Mouse (Mus musculus) hindbrain, embryonic 15.5 days (tissue): ENCODE measurements around the gene Pfkfb1. TPM values are rescaled to one million over a fixed set of nuclear protein-coding genes. Genes with fewer than 3 reads are reported as not detected.

ENCODE experiments used
- ATAC-seq: fragments of 200-750 bp; cut with Nextera tagmentation; 2 replicates; pipeline ENCODE4 v1.8.0; 2017; ENCODE audit warnings: low read depth, moderate number of reproducible peaks, moderate TSS enrichment; ENCODE audit not compliant: low FRiP score
- H3K27ac ChIP-seq: fragments of 300-500 bp; sonication (generic); replicated peaks from 2 replicates; pipeline ENCODE4 v1.5.1; 2015; ENCODE audit warnings: mild to moderate bottlenecking, inconsistent platforms
- H3K27me3 ChIP-seq: fragments of 300-500 bp; sonication (generic); 2 replicates; pipeline ENCODE4 v1.6.1; 2015; ENCODE audit warnings: control low read depth, inconsistent platforms
- H3K36me3 ChIP-seq: fragments of 300-500 bp; sonication (generic); 2 replicates; pipeline ENCODE4 v1.6.1; 2015; ENCODE audit warnings: control low read depth, inconsistent platforms
- H3K4me1 ChIP-seq: fragments of 300-500 bp; sonication (generic); replicated peaks from 2 replicates; pipeline ENCODE4 v1.6.1; 2015; ENCODE audit warnings: control low read depth, inconsistent platforms
- H3K4me2 ChIP-seq: fragments of 300-500 bp; sonication (generic); 2 replicates; pipeline ENCODE4 v1.6.1; 2015; ENCODE audit warnings: moderate library complexity, mild to moderate bottlenecking, inconsistent platforms
- H3K4me3 ChIP-seq: fragments of 300-500 bp; sonication (generic); 2 replicates; pipeline ENCODE4 v1.5.1; 2015; ENCODE audit warnings: mild to moderate bottlenecking, inconsistent platforms
- H3K9ac ChIP-seq: fragments of 300-500 bp; sonication (generic); 2 replicates; pipeline ENCODE4 v1.6.1; 2015; ENCODE audit warnings: inconsistent platforms
- H3K9me3 ChIP-seq: fragments of 300-500 bp; sonication (generic); 2 replicates; pipeline ENCODE4 v1.6.1; 2016; ENCODE audit warnings: control low read depth, inconsistent platforms
- WGBS: fragments of 180-500 bp; shearing (Covaris S2); methylation state at CpG from one replicate; pipeline ENCODE4 v1.1.7; 2015; 5-methylcytosine and 5-hydroxymethylcytosine counted together
- polyA plus RNA-seq: library from polyadenylated mRNA; unstranded; fragments of >200 nt; fragmentation: Nextera tagmentation; extraction: Ambion mirVana; gene quantifications from 2 replicates; pipeline ENCODE4 v1.2.1, GENCODE M21; 2015

The Pfkfb1 gene
- polyA plus RNA-seq, 1 experiment from 2014 or later: 5.1 TPM

DNA sequence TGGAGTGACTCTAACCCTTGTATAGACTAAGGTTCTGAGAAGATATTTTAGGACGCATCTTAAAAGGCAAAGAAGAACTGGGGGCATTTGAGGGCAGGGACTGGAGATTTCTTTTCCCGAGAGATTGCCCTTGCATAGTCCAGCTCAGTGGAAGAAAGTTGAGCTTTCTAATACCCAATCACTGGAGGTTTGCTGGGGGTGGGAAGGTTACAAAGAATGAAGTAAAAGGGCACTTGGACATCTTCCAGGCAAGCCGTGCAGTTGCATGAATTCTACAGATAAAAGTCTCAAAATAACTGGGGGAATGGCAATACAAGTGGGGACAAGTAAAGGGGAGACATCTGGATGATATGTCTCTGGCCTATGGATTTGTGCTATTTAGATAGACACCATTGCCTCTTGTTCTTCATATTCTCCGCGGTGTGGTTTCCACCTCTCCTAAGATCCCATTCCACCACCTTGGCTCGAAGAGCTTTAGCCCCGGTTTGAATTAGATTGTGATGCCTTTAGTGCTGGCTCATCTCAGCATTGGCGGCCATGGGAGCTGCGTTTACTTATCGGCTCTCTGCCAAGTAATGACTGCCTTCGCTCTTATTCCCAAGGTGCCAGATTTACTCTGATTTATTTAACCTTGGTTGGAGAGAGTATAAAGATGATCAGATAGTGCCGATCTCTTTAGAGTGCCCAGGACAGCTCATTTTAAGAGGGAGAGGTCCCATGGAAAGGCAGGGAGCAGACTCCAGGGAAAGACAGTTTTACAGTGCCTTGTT, 5.4 kb downstream of the Pfkfb1 start:
- no peaks in the 10 kb centered on the region for H3K9me3 ChIP-seq
- H3K4me2 ChIP-seq: no peak overlapping the region
- no peak for ATAC-seq
- H3K9ac ChIP-seq: no peak overlapping the region
- H3K27ac ChIP-seq: no peak overlapping the region
- no peaks in the 10 kb centered on the region for H3K4me1 ChIP-seq
- H3K4me3 ChIP-seq: no peak overlapping the region
- WGBS: 88% methylated on average over 12 of the region's 12 CpGs
- no peaks in the 10 kb centered on the region for H3K27me3 ChIP-seq
- no peaks in the 10 kb centered on the region for H3K36me3 ChIP-seq

GRCm38 (mm10) chrX:150594176-150594575, 6.1 kb downstream of the Pfkfb1 start:
- ATAC-seq: no peak
- WGBS: 90% methylated on average over 3 of the region's 3 CpGs

GRCm38 (mm10) chrX:150595016-150595760, 7.2 kb downstream of the Pfkfb1 start:
- H3K4me1 ChIP-seq: no peaks in the 10 kb centered on the region
- no peaks in the 10 kb centered on the region for H3K27me3 ChIP-seq
- H3K27ac ChIP-seq: no peak overlapping the region
- H3K9ac ChIP-seq: no peak overlapping the region
- ATAC-seq: no peak
- 90% methylated on average over 9 of the region's 9 CpGs for WGBS
- H3K36me3 ChIP-seq: no peaks in the 10 kb centered on the region
- H3K4me2 ChIP-seq: no peak overlapping the region
- no peaks in the 10 kb centered on the region for H3K9me3 ChIP-seq
- no peak overlapping the region for H3K4me3 ChIP-seq

More at GRCm38 (mm10) chrX:150594176-150594575, 6.1 kb downstream of the Pfkfb1 start:
- H3K27ac ChIP-seq: no peak overlapping the region
- no peak overlapping the region for H3K4me2 ChIP-seq
- no peaks in the 10 kb centered on the region for H3K36me3 ChIP-seq
- no peaks in the 10 kb centered on the region for H3K4me1 ChIP-seq
- H3K27me3 ChIP-seq: no peaks in the 10 kb centered on the region
- no peaks in the 10 kb centered on the region for H3K9me3 ChIP-seq
- H3K9ac ChIP-seq: no peak overlapping the region
- no peak overlapping the region for H3K4me3 ChIP-seq

DNA sequence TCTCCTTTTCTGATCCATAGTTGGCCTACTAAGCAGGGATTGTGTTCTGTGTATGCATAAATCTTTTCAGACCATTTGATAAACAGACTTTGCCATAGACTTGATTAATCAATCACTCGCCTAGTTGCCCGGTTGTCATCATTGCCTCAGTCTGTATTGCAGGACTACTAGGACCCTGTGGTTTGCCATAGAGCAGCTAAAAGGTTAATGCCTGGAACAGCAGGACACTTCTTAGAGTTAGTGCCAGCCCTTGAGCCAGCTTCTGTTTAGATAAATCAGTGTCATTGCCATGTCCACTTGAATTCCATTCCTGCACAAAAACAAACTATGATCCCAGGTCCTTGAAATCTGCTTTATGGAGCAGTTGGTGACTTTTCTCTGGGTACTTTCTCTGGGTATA, 10.9 kb downstream of the Pfkfb1 start:
- Histone ChIP-seq H3K4me1 (no peaks in the 10 kb centered on the region), H3K4me2 (no peak overlapping the region), H3K4me3 (no peak overlapping the region), H3K36me3 (no peaks in the 10 kb centered on the region), H3K27me3 (no peaks in the 10 kb centered on the region), H3K9me3 (no peaks in the 10 kb centered on the region), H3K9ac (no peak overlapping the region), H3K27ac (no peak overlapping the region)
- 66% methylated on average over 2 of the region's 2 CpGs for WGBS
- no peak for ATAC-seq

GRCm38 (mm10) chrX:150636421-150636820, 48.4 kb downstream of the Pfkfb1 start:
- Histone ChIP-seq H3K9ac (no peak overlapping the region), H3K9me3 (no peaks in the 10 kb centered on the region), H3K4me3 (no peak overlapping the region), H3K4me1 (no peaks in the 10 kb centered on the region), H3K27ac (no peak overlapping the region), H3K27me3 (no peaks in the 10 kb centered on the region), H3K36me3 (no peaks in the 10 kb centered on the region), H3K4me2 (no peak overlapping the region)
- WGBS: 56% methylated on average over 1 of the region's 1 CpGs
- no peak for ATAC-seq

DNA sequence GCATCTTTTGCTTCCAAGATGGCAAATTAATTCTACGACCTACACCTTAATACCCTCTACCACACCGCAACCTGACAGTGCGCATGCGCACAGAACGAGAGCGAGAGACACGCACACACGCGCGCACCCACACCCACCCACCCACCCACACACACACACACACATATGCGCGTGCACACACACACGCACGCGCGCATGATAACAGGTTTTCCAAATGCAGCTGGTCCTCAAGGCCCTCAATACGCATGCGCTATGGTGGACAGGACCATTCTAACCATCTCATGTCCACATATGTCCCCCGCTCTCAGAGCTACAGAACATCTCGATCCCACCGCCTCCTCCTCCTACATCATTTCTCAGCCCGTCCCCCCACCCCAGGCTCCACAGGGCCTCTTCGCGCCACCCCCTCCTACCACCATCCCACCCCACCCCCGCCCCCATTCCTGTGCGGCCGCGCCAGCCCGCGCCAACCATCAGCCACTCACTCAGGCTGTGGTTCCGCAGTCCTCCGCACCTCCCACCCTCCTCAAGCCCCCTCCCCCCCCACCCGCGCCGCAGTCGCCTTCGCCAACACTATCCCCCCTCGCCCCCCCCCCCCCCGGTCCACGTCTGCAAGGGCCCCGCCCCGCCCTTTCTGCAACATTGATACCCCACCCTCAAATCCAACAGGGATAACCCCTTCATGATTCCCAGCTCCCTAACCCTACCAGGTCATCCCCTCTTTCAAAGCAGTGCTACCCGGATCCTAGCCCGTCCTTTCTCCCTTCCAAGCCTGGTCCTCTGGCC, 68.3 kb downstream of the Pfkfb1 start:
- Histone ChIP-seq H3K4me2 (peak overlapping the region; percentile 40), H3K9me3 (no peaks in the 10 kb centered on the region), H3K4me3 (peak overlapping the region; percentile 60), H3K9ac (peak overlapping the region; percentile 58), H3K36me3 (peaks cover 23% of the 10 kb centered on the region), H3K4me1 (peaks cover 18% of the 10 kb centered on the region), H3K27me3 (no peaks in the 10 kb centered on the region), H3K27ac (peak overlapping the region; percentile 79)
- WGBS: 33% methylated on average over 32 of the region's 44 CpGs
- ATAC-seq: peak; percentile 81

- H3K4me1 ChIP-seq: peaks cover 18% of the 10 kb centered on the region
- peaks cover 23% of the 10 kb centered on the region for H3K36me3 ChIP-seq
- H3K9me3 ChIP-seq: no peaks in the 10 kb centered on the region
- peak within 1 kb of the TSS; percentile 40 for H3K4me2 ChIP-seq
- no peaks in the 10 kb centered on the region for H3K27me3 ChIP-seq
- ATAC-seq: peak; percentile 94
- 27% methylated on average over 36 of the region's 37 CpGs for WGBS
- H3K4me3 ChIP-seq: peak within 1 kb of the TSS; percentile 60
- H3K27ac ChIP-seq: peak within 1 kb of the TSS; percentile 79
- H3K9ac ChIP-seq: peak within 1 kb of the TSS; percentile 58
Observed at GRCm38 (mm10) chrX:150656908-150657796, 69.1 kb downstream of the Pfkfb1 start, which contains the start of gene Tro. Gene Tro, minus strand, starts transcription at chrX:150657583.

- Histone ChIP-seq H3K36me3 (peaks cover 18% of the 10 kb centered on the region), H3K4me1 (peaks cover 18% of the 10 kb centered on the region), H3K9ac (no peak overlapping the region), H3K4me3 (peak overlapping the region; percentile 60), H3K9me3 (no peaks in the 10 kb centered on the region), H3K27ac (peak overlapping the region; percentile 79), H3K27me3 (no peaks in the 10 kb centered on the region), H3K4me2 (peak overlapping the region; percentile 40)
- ATAC-seq: 0 out of 2 replicates have a peak, but pooled peaks have one; percentile 19
- 28% methylated on average over 3 of the region's 3 CpGs for WGBS
Observed at GRCm38 (mm10) chrX:150657797-150658118, 69.7 kb downstream of the Pfkfb1 start.

GRCm38 (mm10) chrX:150662809-150663208, 74.8 kb downstream of the Pfkfb1 start:
- 35% methylated on average over 4 of the region's 4 CpGs for WGBS
- no peak overlapping the region for H3K4me2 ChIP-seq
- H3K27me3 ChIP-seq: no peaks in the 10 kb centered on the region

DNA sequence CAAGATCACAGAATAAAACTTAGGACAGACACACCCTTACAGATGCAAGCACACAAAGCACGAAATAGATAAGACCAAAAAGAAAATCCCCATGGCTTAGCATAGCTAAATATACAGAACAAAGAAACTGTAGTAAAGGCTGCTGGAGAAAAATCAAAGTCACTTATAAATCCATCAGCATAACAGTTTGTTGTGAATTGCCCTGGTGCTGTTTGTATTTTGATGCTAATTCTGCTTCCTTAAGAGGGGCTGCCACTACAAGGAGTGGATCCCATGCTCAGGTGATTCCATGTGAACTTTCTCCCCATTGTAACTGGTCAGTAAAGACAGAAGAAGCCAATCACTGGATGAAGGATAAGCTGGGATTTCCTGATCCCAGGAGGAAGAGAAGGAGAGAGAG, 89.5 kb downstream of the Pfkfb1 start:
- Histone ChIP-seq H3K27ac (no peak overlapping the region), H3K4me1 (no peaks in the 10 kb centered on the region), H3K27me3 (no peaks in the 10 kb centered on the region), H3K4me2 (no peak overlapping the region), H3K36me3 (no peaks in the 10 kb centered on the region), H3K9ac (no peak overlapping the region), H3K4me3 (no peak overlapping the region), H3K9me3 (no peaks in the 10 kb centered on the region)
- WGBS: 40% methylated on average over 1 of the region's 1 CpGs
- ATAC-seq: no peak

More at GRCm38 (mm10) chrX:150662809-150663208, 74.8 kb downstream of the Pfkfb1 start:
- no peak overlapping the region for H3K4me3 ChIP-seq
- no peaks in the 10 kb centered on the region for H3K9me3 ChIP-seq
- H3K36me3 ChIP-seq: no peaks in the 10 kb centered on the region
- H3K4me1 ChIP-seq: no peaks in the 10 kb centered on the region
- H3K27ac ChIP-seq: no peak overlapping the region
- H3K9ac ChIP-seq: no peak overlapping the region
- no peak for ATAC-seq
